Mouse (Mus musculus): ENCODE results near the gene Hoxb2. TPM values are rescaled to one million over a fixed set of nuclear protein-coding genes. Genes with fewer than 3 reads are reported as not detected.
A peak's percentile ranks its signal among the peaks of the same experiment; 100 is the strongest.

The Hoxb2 gene
- polyA plus RNA-seq, 1 experiment from 2014 or later = 32.9 TPM

GRCm38 (mm10) chr11:96363807-96364206, 13.5 kb downstream of the Hoxb2 start:
- H3K4me2 ChIP-seq = no peak overlapping the region
- peaks cover 14% of the 10 kb centered on the region for H3K4me1 ChIP-seq (replicated peaks)
- H3K27me3 ChIP-seq = peaks cover 61% of the 10 kb centered on the region
- H3K36me3 ChIP-seq = no peaks in the 10 kb centered on the region
- ATAC-seq (ENCODE audit: low FRiP score, low read depth) = no peak
- H3K9ac ChIP-seq = no peak overlapping the region
- 13% methylated on average over 5 of the region's 5 CpGs for WGBS
- no peaks in the 10 kb centered on the region for H3K9me3 ChIP-seq
- no peak overlapping the region for H3K4me3 ChIP-seq
- no peak overlapping the region for H3K27ac ChIP-seq (replicated peaks)

GRCm38 (mm10) chr11:96365441-96366091, 15.2 kb downstream of the Hoxb2 start, which contains the start of gene Hoxb1:
TSS of gene Hoxb1 (plus strand) at chr11:96365752.
- peak within 1 kb of the TSS; percentile 20 for H3K4me3 ChIP-seq
- H3K36me3 ChIP-seq = no peaks in the 10 kb centered on the region
- no peak within 1 kb of the TSS for H3K27ac ChIP-seq (replicated peaks)
- peaks cover 14% of the 10 kb centered on the region for H3K4me1 ChIP-seq (replicated peaks)
- peak within 1 kb of the TSS; percentile 41 for H3K4me2 ChIP-seq
- H3K9me3 ChIP-seq = no peaks in the 10 kb centered on the region
- H3K9ac ChIP-seq = no peak within 1 kb of the TSS
- ATAC-seq (ENCODE audit: low FRiP score, low read depth) = peak; percentile 51; the same call in 1 of the 2 replicates
- 4% methylated on average over 24 of the region's 26 CpGs for WGBS
- peaks cover 73% of the 10 kb centered on the region for H3K27me3 ChIP-seq

DNA sequence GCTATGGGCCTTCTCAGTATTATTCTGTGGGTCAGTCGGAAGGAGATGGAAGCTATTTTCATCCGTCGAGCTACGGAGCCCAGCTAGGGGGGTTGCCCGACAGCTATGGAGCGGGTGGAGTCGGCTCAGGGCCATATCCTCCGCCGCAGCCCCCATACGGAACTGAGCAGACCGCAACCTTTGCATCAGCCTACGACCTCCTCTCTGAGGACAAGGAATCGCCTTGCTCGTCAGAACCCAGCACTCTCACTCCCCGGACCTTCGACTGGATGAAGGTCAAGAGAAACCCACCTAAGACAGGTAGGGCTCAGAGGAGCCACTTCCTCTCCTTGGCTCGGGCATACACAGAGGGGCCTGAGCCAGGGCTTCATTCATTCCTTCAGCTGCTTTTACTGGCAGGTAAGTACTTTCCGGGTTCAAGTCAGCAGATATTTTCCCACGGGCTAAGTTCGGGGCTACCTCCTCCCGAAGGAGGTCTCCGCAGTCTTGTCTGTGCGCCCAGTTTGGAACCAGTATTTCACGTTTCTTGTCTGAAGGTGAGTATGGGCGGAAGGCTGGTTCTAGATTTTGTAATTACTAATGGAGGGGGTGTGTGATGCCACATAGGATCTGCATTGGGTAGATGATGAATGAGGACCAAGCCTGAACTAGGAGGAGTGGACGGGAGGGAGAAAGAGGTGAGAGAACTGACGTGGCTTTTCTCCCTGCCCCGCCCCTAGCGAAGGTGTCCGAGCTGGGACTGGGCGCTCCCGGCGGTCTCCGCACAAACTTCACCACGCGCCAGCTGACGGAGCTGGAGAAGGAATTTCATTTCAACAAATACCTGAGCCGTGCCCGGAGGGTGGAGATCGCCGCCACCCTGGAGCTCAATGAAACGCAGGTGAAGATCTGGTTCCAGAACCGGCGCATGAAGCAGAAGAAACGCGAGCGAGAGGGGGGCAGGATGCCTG, 16.0 kb downstream of the Hoxb2 start:
- Histone ChIP-seq H3K4me2 (peak overlapping the region; percentile 41), H3K4me3 (peak overlapping the region; percentile 20)

GRCm38 (mm10) chr11:96367141-96367540, 16.8 kb downstream of the Hoxb2 start:
- Histone ChIP-seq H3K27ac (replicated peaks) (no peak overlapping the region), H3K36me3 (no peaks in the 10 kb centered on the region), H3K9me3 (no peaks in the 10 kb centered on the region), H3K4me3 (no peak overlapping the region), H3K4me1 (replicated peaks) (peaks cover 14% of the 10 kb centered on the region), H3K27me3 (peaks cover 74% of the 10 kb centered on the region), H3K9ac (no peak overlapping the region), H3K4me2 (peak overlapping the region; percentile 41; the same call in 1 of the 2 replicates)
- ATAC-seq (ENCODE audit: low FRiP score, low read depth) = no peak
- WGBS = 32% methylated on average over 6 of the region's 6 CpGs

More for the DNA sequence above, 16.0 kb downstream of the Hoxb2 start:
- Histone ChIP-seq H3K36me3 (no peaks in the 10 kb centered on the region), H3K27ac (replicated peaks) (no peak overlapping the region), H3K9ac (no peak overlapping the region), H3K9me3 (no peaks in the 10 kb centered on the region), H3K4me1 (replicated peaks) (peaks cover 14% of the 10 kb centered on the region), H3K27me3 (peaks cover 74% of the 10 kb centered on the region)
- ATAC-seq (ENCODE audit: low FRiP score, low read depth) = no peak
- 4% methylated on average over 47 of the region's 47 CpGs for WGBS

GRCm38 (mm10) chr11:96368686-96369085, 18.4 kb downstream of the Hoxb2 start:
- no peak overlapping the region for H3K4me3 ChIP-seq
- no peak overlapping the region for H3K4me2 ChIP-seq
- peaks cover 14% of the 10 kb centered on the region for H3K4me1 ChIP-seq (replicated peaks)
- no peak for ATAC-seq (ENCODE audit: low FRiP score, low read depth)
- no peaks in the 10 kb centered on the region for H3K9me3 ChIP-seq
- H3K27ac ChIP-seq (replicated peaks) = no peak overlapping the region
- H3K9ac ChIP-seq = no peak overlapping the region
- peaks cover 80% of the 10 kb centered on the region for H3K27me3 ChIP-seq
- H3K36me3 ChIP-seq = no peaks in the 10 kb centered on the region
- 34% methylated on average over 5 of the region's 5 CpGs for WGBS

DNA sequence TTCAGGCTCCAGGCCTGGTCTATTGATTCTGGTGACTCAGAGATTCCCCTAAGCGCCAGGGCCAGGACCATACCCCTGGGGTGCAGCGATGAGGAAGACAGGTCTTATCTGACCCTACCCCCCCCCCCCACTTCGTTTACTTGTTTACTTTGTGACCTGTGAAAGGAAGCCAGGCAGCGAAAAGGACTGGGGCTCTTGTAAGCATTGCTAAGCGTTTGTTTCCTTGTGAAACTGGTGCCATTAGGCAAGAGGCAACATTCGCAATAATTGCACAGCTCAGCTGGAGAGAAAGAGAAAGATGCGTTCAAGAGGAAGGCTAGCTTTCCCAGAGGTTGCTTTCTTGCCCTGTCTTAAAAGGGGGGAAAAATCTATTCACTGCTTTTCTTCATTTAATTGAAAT, 18.8 kb downstream of the Hoxb2 start:
- Histone ChIP-seq H3K4me2 (no peak overlapping the region), H3K27ac (replicated peaks) (no peak overlapping the region), H3K36me3 (no peaks in the 10 kb centered on the region), H3K27me3 (peaks cover 81% of the 10 kb centered on the region), H3K9ac (no peak overlapping the region), H3K4me1 (replicated peaks) (peaks cover 14% of the 10 kb centered on the region), H3K9me3 (no peaks in the 10 kb centered on the region), H3K4me3 (no peak overlapping the region)
- ATAC-seq (ENCODE audit: low FRiP score, low read depth) = no peak
- 15% methylated on average over 7 of the region's 7 CpGs for WGBS

DNA sequence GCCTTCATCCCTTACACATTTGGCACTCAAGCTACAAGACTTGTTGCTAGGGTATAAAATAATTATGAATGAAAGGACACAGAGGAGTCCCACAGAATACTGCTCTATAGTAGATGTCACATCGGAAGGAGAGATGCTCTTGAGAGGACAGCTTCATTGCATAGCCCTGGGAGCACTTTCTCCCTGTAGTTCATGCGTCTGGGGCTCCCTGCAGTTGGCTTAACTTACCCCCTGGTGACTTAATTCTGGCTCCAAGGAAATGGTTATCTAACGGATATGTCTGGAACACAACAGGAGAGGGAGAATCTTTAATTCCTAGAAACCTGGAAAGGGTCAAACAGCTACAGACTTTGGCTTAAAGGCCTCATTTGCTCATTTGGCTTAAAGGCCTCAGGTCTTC, 21.4 kb downstream of the Hoxb2 start:
- WGBS = 20% methylated on average over 3 of the region's 3 CpGs
- peaks cover under 1% of the 10 kb centered on the region; the same call in 1 of the 2 replicates for H3K4me1 ChIP-seq (replicated peaks)
- no peaks in the 10 kb centered on the region for H3K36me3 ChIP-seq
- no peak overlapping the region for H3K4me2 ChIP-seq
- no peaks in the 10 kb centered on the region for H3K9me3 ChIP-seq
- H3K4me3 ChIP-seq = no peak overlapping the region
- no peak overlapping the region for H3K27ac ChIP-seq (replicated peaks)
- H3K9ac ChIP-seq = no peak overlapping the region
- ATAC-seq (ENCODE audit: low FRiP score, low read depth) = no peak
- peaks cover 80% of the 10 kb centered on the region for H3K27me3 ChIP-seq

DNA sequence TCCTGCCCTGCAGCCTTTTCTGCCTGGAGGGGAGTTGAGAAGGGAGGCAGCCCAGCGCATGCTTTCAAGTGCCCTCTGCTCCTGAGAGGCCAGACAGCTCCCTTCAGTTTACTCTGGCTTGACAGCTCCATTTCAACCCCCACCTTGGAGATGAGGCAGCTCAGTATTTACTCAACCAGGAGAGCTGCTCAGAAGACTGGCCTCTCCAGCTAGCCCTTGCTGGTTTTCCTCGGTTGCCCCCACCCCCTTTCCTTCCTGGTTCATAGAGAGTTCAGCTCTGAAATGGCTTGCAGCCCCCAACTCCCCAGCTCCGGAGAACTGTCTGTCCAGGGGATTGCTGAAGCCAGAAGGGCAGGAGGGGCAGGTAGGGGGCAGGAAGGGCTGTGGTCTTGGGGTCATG, 22.2 kb downstream of the Hoxb2 start:
- ATAC-seq (ENCODE audit: low FRiP score, low read depth) = no peak
- Histone ChIP-seq H3K4me2 (no peak overlapping the region), H3K36me3 (no peaks in the 10 kb centered on the region), H3K4me3 (no peak overlapping the region), H3K4me1 (replicated peaks) (no peaks in the 10 kb centered on the region), H3K9ac (no peak overlapping the region), H3K9me3 (no peaks in the 10 kb centered on the region), H3K27ac (replicated peaks) (no peak overlapping the region), H3K27me3 (peaks cover 75% of the 10 kb centered on the region)
- WGBS = 13% methylated on average over 3 of the region's 3 CpGs

DNA sequence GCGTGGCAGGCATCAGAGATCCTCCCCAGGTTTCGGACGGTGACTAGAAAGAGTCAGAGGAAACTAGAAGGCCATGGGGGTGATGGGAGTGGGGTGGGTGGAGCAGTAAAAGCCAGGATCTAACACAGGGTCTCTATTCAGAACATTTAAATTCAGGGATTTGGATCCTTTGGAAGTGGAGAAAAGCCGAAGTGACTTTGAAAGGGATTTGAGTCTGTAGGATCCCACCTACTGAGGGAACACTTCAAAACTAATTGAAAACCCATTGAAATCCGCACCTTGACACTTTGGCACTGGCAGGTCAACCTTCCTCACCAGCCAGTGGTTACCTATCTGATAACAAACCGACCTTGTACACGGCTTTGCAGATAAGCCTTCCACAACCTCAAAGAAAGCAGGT, 24.5 kb downstream of the Hoxb2 start:
- H3K27me3 ChIP-seq = peaks cover 60% of the 10 kb centered on the region

DNA sequence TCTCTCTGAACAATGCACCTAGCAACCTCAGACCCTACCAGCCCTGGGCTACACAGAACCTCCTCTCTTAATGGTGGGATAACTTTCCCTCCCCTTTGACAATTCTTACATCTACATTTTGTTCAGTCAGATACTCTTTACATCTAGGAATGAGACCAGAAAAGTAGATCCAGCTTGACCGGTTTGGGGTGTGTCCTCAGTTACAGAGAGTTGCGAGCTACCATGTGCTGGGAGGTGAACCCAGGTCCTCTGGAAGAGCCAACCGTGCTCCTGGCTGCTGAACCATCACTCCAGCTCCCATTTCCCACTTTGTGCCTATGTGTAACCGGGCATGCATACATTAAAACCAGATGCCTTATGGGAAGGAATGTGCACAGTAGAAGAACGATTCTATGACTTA, 33.1 kb downstream of the Hoxb2 start:
- H3K9ac ChIP-seq = no peak overlapping the region
- no peaks in the 10 kb centered on the region for H3K9me3 ChIP-seq
- no peak overlapping the region for H3K4me3 ChIP-seq
- no peak overlapping the region for H3K27ac ChIP-seq (replicated peaks)
- H3K27me3 ChIP-seq = peaks cover 4% of the 10 kb centered on the region; the same call in 1 of the 2 replicates
- H3K36me3 ChIP-seq = no peaks in the 10 kb centered on the region
- H3K4me1 ChIP-seq (replicated peaks) = no peaks in the 10 kb centered on the region
- H3K4me2 ChIP-seq = no peak overlapping the region
- ATAC-seq (ENCODE audit: low FRiP score, low read depth) = no peak
- WGBS = 85% methylated on average over 5 of the region's 5 CpGs

More for the DNA sequence above, 24.5 kb downstream of the Hoxb2 start:
- H3K9me3 ChIP-seq = no peaks in the 10 kb centered on the region
- no peak overlapping the region for H3K9ac ChIP-seq
- H3K4me2 ChIP-seq = no peak overlapping the region
- no peak for ATAC-seq (ENCODE audit: low FRiP score, low read depth)
- no peak overlapping the region for H3K4me3 ChIP-seq
- no peak overlapping the region for H3K27ac ChIP-seq (replicated peaks)
- no peaks in the 10 kb centered on the region for H3K4me1 ChIP-seq (replicated peaks)
- 27% methylated on average over 7 of the region's 7 CpGs for WGBS
- H3K36me3 ChIP-seq = no peaks in the 10 kb centered on the region

- Histone ChIP-seq H3K4me2 (no peak overlapping the region), H3K4me1 (replicated peaks) (0 out of 2 replicates have a peak, but pooled peaks cover 5% of the 10 kb centered on the region), H3K36me3 (no peaks in the 10 kb centered on the region), H3K9ac (no peak overlapping the region), H3K27me3 (no peaks in the 10 kb centered on the region), H3K4me3 (no peak overlapping the region), H3K9me3 (no peaks in the 10 kb centered on the region), H3K27ac (replicated peaks) (no peak overlapping the region)
- 89% methylated on average over 2 of the region's 2 CpGs for WGBS
- no peak for ATAC-seq (ENCODE audit: low FRiP score, low read depth)
Measured at GRCm38 (mm10) chr11:96387635-96388034, 37.3 kb downstream of the Hoxb2 start.
